Mouse (Mus musculus): ENCODE results near the gene Kalrn. TPM values are rescaled to one million over a fixed set of nuclear protein-coding genes. Genes with fewer than 3 reads are reported as not detected.

Kalrn gene
- polyA plus RNA-seq, 2 experiments, result 8.8 to 11.7 TPM

DNA sequence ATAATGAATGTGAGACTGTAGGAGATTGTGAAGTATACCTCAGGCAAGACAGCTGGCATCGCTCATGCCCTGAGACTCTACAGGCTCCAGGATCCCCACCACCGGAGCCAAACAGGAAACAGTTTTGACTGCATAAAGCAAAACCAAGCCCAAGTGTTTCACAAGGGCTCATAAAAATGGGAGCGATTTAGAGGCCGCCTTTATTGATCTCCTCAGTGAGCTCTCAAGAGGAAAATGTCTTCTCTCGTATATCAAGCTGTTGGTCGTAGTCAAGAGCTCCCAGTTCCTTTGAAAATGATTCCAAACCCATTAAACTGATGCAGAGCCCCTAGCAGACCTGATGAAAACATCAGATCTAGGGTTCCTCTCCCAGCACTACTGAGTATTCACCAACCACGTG lies 127.7 kb downstream of the Kalrn start:
- no peak for ATAC-seq (ENCODE audit: low FRiP score, low read depth)
- Histone ChIP-seq H3K27ac (replicated peaks; ENCODE audit: low read depth, low read length) (no peak overlapping the region), H3K36me3 (ENCODE audit: control insufficient read depth, insufficient read depth, low read length) (no peaks in the 10 kb centered on the region), H3K4me2 (replicated peaks; ENCODE audit: low read depth, low read length, severe bottlenecking) (no peak overlapping the region), H3K27me3 (ENCODE audit: control insufficient read depth, insufficient read depth, low read length) (no peaks in the 10 kb centered on the region), H3K9me3 (ENCODE audit: control insufficient read depth, low read length) (no peaks in the 10 kb centered on the region), H3K4me3 (replicated peaks; ENCODE audit: low read length) (no peak overlapping the region), H3K4me1 (ENCODE audit: control insufficient read depth, insufficient read depth, low read length) (peaks cover 39% of the 10 kb centered on the region), H3K9ac (ENCODE audit: low read depth, low read length, severe bottlenecking) (no peak overlapping the region)
- peak; percentile 52 for DNase-seq (ENCODE audit: low spot score)
- TF ChIP-seq POLR2A (IDR thresholded peaks at IDR 0.05; ENCODE audit: borderline replicate concordance, extremely low read depth, insufficient read depth, insufficient read length), result no peak
- 19% methylated on average over 7 of the region's 7 CpGs for WGBS

DNA sequence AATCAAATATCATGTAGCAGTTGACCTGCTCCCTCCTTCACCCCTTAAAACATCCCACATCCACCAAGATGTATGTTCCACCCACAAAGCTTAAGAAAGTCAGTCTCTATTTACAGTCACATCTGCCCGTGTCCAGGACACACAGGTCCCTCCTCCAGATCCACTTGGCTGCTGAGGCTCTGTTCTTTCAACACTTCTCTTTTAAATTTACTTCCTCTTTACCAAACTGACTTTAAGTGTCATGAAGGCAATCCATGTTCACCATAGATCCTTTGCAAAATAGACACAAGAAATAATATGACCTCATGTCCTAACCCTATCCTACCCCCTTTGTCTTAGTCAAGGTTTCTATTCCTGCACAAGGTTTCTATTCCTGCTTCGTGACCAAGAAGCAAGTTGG lies 131.6 kb downstream of the Kalrn start:
- Histone ChIP-seq H3K4me2 (replicated peaks; ENCODE audit: low read depth, low read length, severe bottlenecking) (no peak overlapping the region), H3K9ac (ENCODE audit: low read depth, low read length, severe bottlenecking) (no peak overlapping the region), H3K4me3 (replicated peaks; ENCODE audit: low read length) (no peak overlapping the region), H3K9me3 (ENCODE audit: control insufficient read depth, low read length) (no peaks in the 10 kb centered on the region), H3K4me1 (ENCODE audit: control insufficient read depth, insufficient read depth, low read length) (peaks cover 33% of the 10 kb centered on the region), H3K36me3 (ENCODE audit: control insufficient read depth, insufficient read depth, low read length) (no peaks in the 10 kb centered on the region), H3K27me3 (ENCODE audit: control insufficient read depth, insufficient read depth, low read length) (no peaks in the 10 kb centered on the region), H3K27ac (replicated peaks; ENCODE audit: low read depth, low read length) (0 out of 2 replicates have a peak overlapping the region, but pooled peaks have one; percentile 16)
- TF ChIP-seq POLR2A (IDR thresholded peaks at IDR 0.05; ENCODE audit: borderline replicate concordance, extremely low read depth, insufficient read depth, insufficient read length), result no peak
- no peak for ATAC-seq (ENCODE audit: low FRiP score, low read depth)
- no peak for DNase-seq (ENCODE audit: low spot score)
- WGBS, result 70% methylated on average over 2 of the region's 2 CpGs

DNA sequence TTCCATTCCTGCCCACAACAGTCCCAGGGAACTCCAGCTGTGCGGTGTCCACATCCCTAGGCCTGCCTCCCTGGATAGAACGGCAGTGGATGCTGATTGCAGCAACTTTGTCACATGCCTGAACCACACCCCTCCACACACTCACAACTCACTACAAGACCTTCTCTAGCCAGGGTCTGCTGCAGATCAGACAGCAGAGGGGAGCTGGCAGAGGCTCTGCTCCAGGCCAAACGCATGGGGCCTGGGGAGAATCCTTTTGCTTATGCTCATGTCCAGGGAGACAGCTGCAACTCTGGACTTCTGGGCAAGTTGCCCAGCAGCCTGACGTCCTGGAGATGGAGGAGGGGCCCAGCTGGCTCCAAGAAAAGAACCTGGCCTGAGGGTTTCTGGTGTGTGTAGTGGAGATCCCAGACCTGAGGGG lies 132.3 kb downstream of the Kalrn start:
- Histone ChIP-seq H3K4me3 (replicated peaks; ENCODE audit: low read length) (no peak overlapping the region), H3K27me3 (ENCODE audit: control insufficient read depth, insufficient read depth, low read length) (no peaks in the 10 kb centered on the region), H3K36me3 (ENCODE audit: control insufficient read depth, insufficient read depth, low read length) (no peaks in the 10 kb centered on the region), H3K4me2 (replicated peaks; ENCODE audit: low read depth, low read length, severe bottlenecking) (no peak overlapping the region), H3K9me3 (ENCODE audit: control insufficient read depth, low read length) (no peaks in the 10 kb centered on the region), H3K4me1 (ENCODE audit: control insufficient read depth, insufficient read depth, low read length) (peaks cover 30% of the 10 kb centered on the region), H3K9ac (ENCODE audit: low read depth, low read length, severe bottlenecking) (no peak overlapping the region), H3K27ac (replicated peaks; ENCODE audit: low read depth, low read length) (peak overlapping the region; percentile 28; the same call in 1 of the 2 replicates)
- no peak for TF ChIP-seq POLR2A (IDR thresholded peaks at IDR 0.05; ENCODE audit: borderline replicate concordance, extremely low read depth, insufficient read depth, insufficient read length)
- ATAC-seq (ENCODE audit: low FRiP score, low read depth), result peak; percentile 91
- DNase-seq (ENCODE audit: low spot score), result peak; percentile 85
- WGBS, result 23% methylated on average over 4 of the region's 4 CpGs

DNA sequence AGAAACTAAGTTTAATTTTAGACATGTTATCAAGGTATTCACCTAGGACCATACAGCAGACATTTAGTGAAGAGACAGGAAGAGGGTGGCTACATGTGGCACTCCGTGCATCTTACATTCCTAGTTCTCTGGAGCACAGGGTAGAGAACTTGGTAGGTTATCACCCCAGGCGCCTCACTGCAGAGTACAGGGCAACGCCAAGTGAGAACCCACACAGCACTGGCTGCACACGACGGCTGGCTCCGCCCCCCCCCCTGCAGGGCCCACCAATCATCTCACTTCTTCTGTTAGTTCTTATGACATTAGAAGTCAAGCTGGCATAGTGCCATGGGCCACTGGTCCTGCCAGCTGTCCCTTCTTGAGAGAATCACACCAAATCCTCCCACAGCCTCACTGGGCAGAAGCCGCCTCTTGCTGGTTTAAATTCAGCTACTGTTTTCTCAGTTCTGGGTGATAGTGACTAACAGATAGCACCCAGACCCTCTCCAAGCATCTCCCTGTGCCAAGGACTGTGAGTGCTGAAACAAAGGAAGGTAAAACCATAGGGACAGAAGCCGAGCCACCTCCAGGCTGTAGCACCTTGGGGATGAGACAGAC lies 133.2 kb downstream of the Kalrn start:
- no peaks in the 10 kb centered on the region for H3K36me3 ChIP-seq (ENCODE audit: control insufficient read depth, insufficient read depth, low read length)
- no peak overlapping the region for H3K9ac ChIP-seq (ENCODE audit: low read depth, low read length, severe bottlenecking)
- H3K27me3 ChIP-seq (ENCODE audit: control insufficient read depth, insufficient read depth, low read length), result no peaks in the 10 kb centered on the region
- TF ChIP-seq POLR2A (IDR thresholded peaks at IDR 0.05; ENCODE audit: borderline replicate concordance, extremely low read depth, insufficient read depth, insufficient read length), result no peak
- ATAC-seq (ENCODE audit: low FRiP score, low read depth) (no peak), DNase-seq (ENCODE audit: low spot score) (peak; percentile 49)
- H3K27ac ChIP-seq (replicated peaks; ENCODE audit: low read depth, low read length), result no peak overlapping the region
- no peaks in the 10 kb centered on the region for H3K9me3 ChIP-seq (ENCODE audit: control insufficient read depth, low read length)
- WGBS, result 87% methylated on average over 8 of the region's 8 CpGs
- H3K4me2 ChIP-seq (replicated peaks; ENCODE audit: low read depth, low read length, severe bottlenecking), result no peak overlapping the region
- no peak overlapping the region for H3K4me3 ChIP-seq (replicated peaks; ENCODE audit: low read length)
- peaks cover 22% of the 10 kb centered on the region for H3K4me1 ChIP-seq (ENCODE audit: control insufficient read depth, insufficient read depth, low read length)

DNA sequence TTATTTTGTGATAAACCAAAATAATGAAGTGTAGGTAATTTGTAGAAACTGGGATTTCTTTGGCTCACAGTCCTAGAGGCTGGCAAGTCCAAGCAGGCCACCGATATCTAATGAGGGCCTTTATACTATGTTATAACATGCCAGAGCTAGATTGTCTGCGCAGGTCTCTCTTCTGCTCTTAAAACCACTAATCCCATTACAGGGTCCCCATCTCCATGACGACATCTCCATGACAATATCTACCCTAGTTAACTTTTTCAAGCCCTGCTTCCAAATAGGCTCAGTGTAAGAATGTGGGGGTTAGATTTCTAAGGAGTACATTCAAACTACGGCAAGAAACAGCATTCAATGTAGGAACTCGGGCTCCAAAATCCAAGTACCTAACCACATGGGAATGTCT lies 143.2 kb downstream of the Kalrn start:
- H3K4me2 ChIP-seq (replicated peaks; ENCODE audit: low read depth, low read length, severe bottlenecking), result no peak overlapping the region
- no peaks in the 10 kb centered on the region for H3K27me3 ChIP-seq (ENCODE audit: control insufficient read depth, insufficient read depth, low read length)
- DNase-seq (ENCODE audit: low spot score) (no peak), ATAC-seq (ENCODE audit: low FRiP score, low read depth) (no peak)
- no peaks in the 10 kb centered on the region for H3K36me3 ChIP-seq (ENCODE audit: control insufficient read depth, insufficient read depth, low read length)
- H3K9me3 ChIP-seq (ENCODE audit: control insufficient read depth, low read length), result no peaks in the 10 kb centered on the region
- no peak for TF ChIP-seq POLR2A (IDR thresholded peaks at IDR 0.05; ENCODE audit: borderline replicate concordance, extremely low read depth, insufficient read depth, insufficient read length)
- no peak overlapping the region for H3K27ac ChIP-seq (replicated peaks; ENCODE audit: low read depth, low read length)
- H3K4me3 ChIP-seq (replicated peaks; ENCODE audit: low read length), result no peak overlapping the region
- no peaks in the 10 kb centered on the region for H3K4me1 ChIP-seq (ENCODE audit: control insufficient read depth, insufficient read depth, low read length)
- H3K9ac ChIP-seq (ENCODE audit: low read depth, low read length, severe bottlenecking), result no peak overlapping the region
- 71% methylated on average over 5 of the region's 5 CpGs for WGBS

Measured in limb, embryonic 14.5 days (tissue).